Mouse (Mus musculus) ES-Bruce4 (cell line): Measurements from ENCODE around the gene Lipt2.

Experiments
- CTCF ChIP-seq: IDR thresholded peaks from one replicate; pipeline ENCODE4 v1.8.1; 2011; ENCODE audit warnings: low read depth, low read length
- POLR2A ChIP-seq: IDR thresholded peaks from one replicate; pipeline ENCODE4 v1.8.1; 2011; ENCODE audit warnings: low read length; ENCODE audit not compliant: insufficient read depth

DNA sequence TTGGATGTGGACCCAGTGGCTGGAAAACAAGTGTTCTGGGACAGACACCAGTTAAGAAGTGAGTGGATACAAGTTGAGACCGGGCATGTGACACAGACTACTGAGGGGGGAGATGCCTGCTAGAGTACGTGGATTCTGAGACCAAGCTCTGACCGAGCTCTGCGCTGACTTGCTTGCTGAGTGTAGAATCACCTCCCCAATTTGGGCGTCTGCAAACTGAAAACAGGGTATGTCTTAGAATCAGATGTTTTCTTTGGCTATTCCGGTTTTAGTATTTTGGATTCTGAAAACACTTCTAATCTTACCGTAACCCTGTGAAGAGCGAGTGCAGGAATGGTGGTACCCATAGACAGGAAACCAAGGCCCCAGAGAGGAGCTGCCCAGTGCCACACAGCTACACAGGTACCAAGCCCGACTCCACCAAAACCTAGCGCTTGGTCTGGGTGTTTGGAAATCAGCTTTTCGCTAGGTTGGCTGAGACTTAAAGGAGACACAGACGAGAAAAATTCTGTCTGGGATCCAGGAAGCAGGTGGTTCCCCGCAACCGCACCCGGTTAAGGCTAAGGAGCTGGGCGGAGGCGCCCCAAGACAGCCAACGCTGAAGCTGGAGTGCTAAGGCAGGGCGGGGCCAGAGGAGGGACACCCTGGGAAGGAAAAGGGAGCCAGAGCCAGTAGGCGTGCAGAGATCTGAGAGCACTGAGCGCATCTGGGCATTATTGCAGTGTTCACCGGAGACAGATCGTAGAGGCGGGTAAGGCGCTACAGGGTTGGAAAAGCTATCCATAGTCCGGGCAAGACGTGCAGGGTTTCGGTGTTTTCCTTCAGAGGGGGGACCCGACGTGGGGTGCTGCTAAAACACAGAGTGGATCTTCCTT lies 19.2 kb downstream of the Lipt2 start:
- TF ChIP-seq POLR2A (no peak), CTCF (no peak)
